Mouse (Mus musculus) limb, embryonic 12.5 days (tissue): ENCODE results near the gene Pcdh11x. TPM values are rescaled to one million over a fixed set of nuclear protein-coding genes. Genes with fewer than 3 reads are reported as not detected.
"Not testable (repeated sequence)": the region's sequence is repeated elsewhere in the genome, so short reads cannot be mapped to it uniquely, and the experiment has no call there.

Experiments used
- ATAC-seq: fragments of 200-750 bp; cut with Nextera tagmentation; 2 replicates; pipeline ENCODE4 v1.8.0; 2017; ENCODE audit warnings: low read depth, moderate TSS enrichment; ENCODE audit not compliant: insufficient number of reproducible peaks, insufficient read depth, low FRiP score, low TSS enrichment
- H3K27ac ChIP-seq: fragments of 300-500 bp; sonication (generic); 2 replicates; pipeline ENCODE4 v1.5.1; 2016; ENCODE audit warnings: mild to moderate bottlenecking, moderate library complexity
- H3K27me3 ChIP-seq: fragments of 300-500 bp; sonication (generic); 2 replicates; pipeline ENCODE4 v1.6.1; 2016; ENCODE audit warnings: mild to moderate bottlenecking, moderate library complexity
- H3K36me3 ChIP-seq: fragments of 300-500 bp; sonication (generic); 2 replicates; pipeline ENCODE4 v1.6.1; 2016; ENCODE audit warnings: mild to moderate bottlenecking, moderate library complexity
- H3K4me1 ChIP-seq: fragments of 300-500 bp; sonication (generic); replicated peaks from 2 replicates; pipeline ENCODE4 v1.6.1; 2016
- H3K4me2 ChIP-seq: fragments of 300-500 bp; sonication (generic); 2 replicates; pipeline ENCODE4 v1.6.1; 2016; ENCODE audit warnings: mild to moderate bottlenecking, moderate library complexity
- H3K4me3 ChIP-seq: fragments of 300-500 bp; sonication (generic); replicated peaks from 2 replicates; pipeline ENCODE4 v1.5.1; 2016; ENCODE audit warnings: mild to moderate bottlenecking
- H3K9ac ChIP-seq: fragments of 300-500 bp; sonication (generic); replicated peaks from 2 replicates; pipeline ENCODE4 v1.6.1; 2016; ENCODE audit warnings: mild to moderate bottlenecking, moderate library complexity
- H3K9me3 ChIP-seq: fragments of 300-500 bp; sonication (generic); 2 replicates; pipeline ENCODE4 v1.6.1; 2016; ENCODE audit warnings: mild to moderate bottlenecking, moderate library complexity
- WGBS: fragments of 180-500 bp; shearing (Covaris S2); methylation state at CpG from one replicate; pipeline ENCODE4 v1.1.7; 2016; 5-methylcytosine and 5-hydroxymethylcytosine counted together
- polyA plus RNA-seq: library from polyadenylated mRNA; unstranded; fragments of >200 nt; fragmentation: Nextera tagmentation; extraction: Ambion mirVana; gene quantifications from 2 replicates; pipeline ENCODE4 v1.2.1, GENCODE M21; 2016

Pcdh11x gene
- polyA plus RNA-seq, 1 experiment from 2014 or later: 4.6 TPM

DNA sequence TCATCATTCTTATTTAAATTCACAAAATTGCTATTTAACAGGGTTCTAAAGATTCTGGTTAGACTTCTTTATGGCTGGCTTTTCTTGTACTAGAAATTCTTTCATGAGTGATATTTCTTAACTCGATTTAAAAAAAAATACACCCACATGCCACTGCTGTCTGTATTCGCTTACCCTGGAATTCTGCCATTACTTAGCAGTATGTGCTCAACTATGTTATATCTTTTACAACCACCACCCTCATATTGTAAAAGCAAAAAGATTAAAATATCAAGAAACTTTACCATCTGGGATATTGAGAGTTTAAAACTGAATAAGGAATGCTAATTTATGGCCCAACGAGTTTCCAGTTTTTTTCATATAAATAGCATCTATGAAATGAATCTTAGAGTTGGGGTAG lies 234.9 kb downstream of the Pcdh11x start:
- Histone ChIP-seq H3K9me3 (no peaks in the 10 kb centered on the region), H3K27me3 (no peaks in the 10 kb centered on the region), H3K4me3 (no peak overlapping the region), H3K4me1 (no peaks in the 10 kb centered on the region), H3K36me3 (no peaks in the 10 kb centered on the region), H3K4me2 (no peak overlapping the region), H3K9ac (no peak overlapping the region), H3K27ac (no peak overlapping the region)
- ATAC-seq: no peak
- 87% methylated on average over 3 of the region's 3 CpGs for WGBS

DNA sequence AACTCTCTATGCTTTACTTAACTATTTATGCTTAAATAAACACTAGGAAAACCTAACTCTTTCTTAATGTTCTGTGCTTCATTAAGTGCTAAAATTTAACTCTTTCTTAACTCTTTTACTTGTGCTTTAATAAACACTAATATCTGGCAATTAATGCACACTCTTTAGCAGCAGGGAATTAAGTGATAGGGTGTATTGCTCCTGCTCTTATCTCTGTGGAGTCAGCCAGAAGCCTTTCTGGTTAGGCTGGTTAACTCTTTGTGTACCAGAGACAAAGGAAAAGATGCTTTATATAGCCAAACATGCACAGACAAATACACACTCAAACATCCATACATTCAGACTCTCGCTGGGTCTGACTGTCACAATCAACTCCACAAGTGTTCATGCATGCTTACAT lies 309.2 kb downstream of the Pcdh11x start:
- no peaks in the 10 kb centered on the region for H3K9me3 ChIP-seq
- H3K27me3 ChIP-seq: no peaks in the 10 kb centered on the region
- H3K4me1 ChIP-seq: no peaks in the 10 kb centered on the region
- no peak overlapping the region for H3K27ac ChIP-seq
- ATAC-seq: no peak
- no peak overlapping the region for H3K9ac ChIP-seq
- H3K36me3 ChIP-seq: no peaks in the 10 kb centered on the region
- no peak overlapping the region for H3K4me3 ChIP-seq
- H3K4me2 ChIP-seq: no peak overlapping the region
- WGBS: 81% methylated on average over 1 of the region's 1 CpGs

DNA sequence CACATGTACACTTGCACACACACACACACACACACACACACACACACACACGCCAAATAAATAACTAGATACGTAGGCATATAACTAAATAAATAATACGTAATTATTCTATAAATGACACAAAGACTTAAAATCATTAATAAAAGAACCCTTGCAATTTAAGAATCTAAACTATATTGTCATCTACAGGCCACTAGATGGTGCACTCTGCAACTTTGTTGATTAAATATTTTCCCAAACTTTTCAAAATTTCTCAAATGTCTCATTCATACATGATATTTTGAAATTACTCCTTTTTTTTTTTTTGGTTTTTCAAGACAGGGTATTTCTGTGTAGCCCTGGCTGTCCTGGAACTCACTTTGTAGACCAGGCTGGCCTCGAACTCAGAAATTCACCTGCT lies 328.4 kb downstream of the Pcdh11x start:
- Histone ChIP-seq H3K4me3 (no peak overlapping the region), H3K9ac (no peak overlapping the region), H3K27ac (no peak overlapping the region), H3K4me2 (no peak overlapping the region), H3K4me1 (no peaks in the 10 kb centered on the region), H3K36me3 (no peaks in the 10 kb centered on the region), H3K9me3 (no peaks in the 10 kb centered on the region), H3K27me3 (no peaks in the 10 kb centered on the region)
- WGBS: 54% methylated on average over 4 of the region's 4 CpGs
- ATAC-seq: no peak

DNA sequence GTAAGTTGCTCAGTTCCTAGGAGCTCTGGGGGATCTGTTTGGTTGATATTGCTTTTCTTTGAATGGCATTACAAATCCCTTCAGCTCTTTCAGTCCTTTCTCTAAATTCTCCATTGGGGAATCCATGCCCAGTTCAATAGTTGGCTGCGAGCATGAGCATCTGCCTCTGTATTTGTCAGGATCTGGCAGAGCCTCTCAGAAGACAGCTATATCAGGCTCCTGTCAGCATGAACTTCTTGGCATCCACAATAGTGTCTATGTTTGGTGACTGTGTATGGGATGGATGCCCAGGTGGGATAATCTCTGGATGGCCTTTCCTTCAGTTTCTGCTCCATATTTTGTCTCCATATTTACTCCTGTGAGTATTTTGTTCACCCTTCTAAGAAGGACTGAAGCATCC lies 380.2 kb downstream of the Pcdh11x start:
- not testable (repeated sequence) for H3K9me3 ChIP-seq, H3K4me2 ChIP-seq, H3K9ac ChIP-seq, H3K27me3 ChIP-seq, H3K4me1 ChIP-seq, ATAC-seq, H3K4me3 ChIP-seq, H3K27ac ChIP-seq, H3K36me3 ChIP-seq
- WGBS: 100% methylated on average over 1 of the region's 1 CpGs

- H3K9me3 ChIP-seq: no peaks in the 10 kb centered on the region
- no peaks in the 10 kb centered on the region for H3K27me3 ChIP-seq
- H3K4me2 ChIP-seq: no peak overlapping the region
- H3K4me1 ChIP-seq: no peaks in the 10 kb centered on the region
- no peak overlapping the region for H3K4me3 ChIP-seq
- H3K27ac ChIP-seq: no peak overlapping the region
- H3K36me3 ChIP-seq: no peaks in the 10 kb centered on the region
- H3K9ac ChIP-seq: no peak overlapping the region
- no peak for ATAC-seq
These were observed 444.1 kb downstream of the Pcdh11x start for GRCm38 (mm10) chrX:120734144-120734543.

DNA sequence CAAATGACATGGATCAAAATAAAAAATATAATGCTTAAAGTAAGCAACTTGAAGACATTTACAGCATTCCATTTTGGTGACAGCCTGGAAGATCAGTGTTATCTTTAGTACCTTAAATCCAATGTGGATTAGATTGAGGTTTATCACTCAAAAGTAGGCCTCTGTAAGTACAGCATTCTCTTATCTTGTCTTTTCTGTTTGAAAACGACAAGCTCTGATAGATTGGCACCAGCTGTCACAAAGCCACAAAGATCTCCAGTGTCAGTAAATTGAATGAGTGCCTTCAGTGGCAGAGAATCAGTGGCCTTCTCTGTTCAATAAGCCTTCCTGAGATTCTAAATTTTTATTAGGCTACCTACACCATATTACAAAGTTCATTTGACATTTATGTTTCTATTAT lies 445.7 kb downstream of the Pcdh11x start:
- WGBS: 38% methylated on average over 1 of the region's 1 CpGs
- no peaks in the 10 kb centered on the region for H3K9me3 ChIP-seq
- no peaks in the 10 kb centered on the region for H3K36me3 ChIP-seq
- H3K27ac ChIP-seq: no peak overlapping the region
- no peaks in the 10 kb centered on the region for H3K27me3 ChIP-seq
- no peak overlapping the region for H3K9ac ChIP-seq
- H3K4me1 ChIP-seq: no peaks in the 10 kb centered on the region
- H3K4me3 ChIP-seq: no peak overlapping the region
- no peak overlapping the region for H3K4me2 ChIP-seq
- ATAC-seq: no peak

DNA sequence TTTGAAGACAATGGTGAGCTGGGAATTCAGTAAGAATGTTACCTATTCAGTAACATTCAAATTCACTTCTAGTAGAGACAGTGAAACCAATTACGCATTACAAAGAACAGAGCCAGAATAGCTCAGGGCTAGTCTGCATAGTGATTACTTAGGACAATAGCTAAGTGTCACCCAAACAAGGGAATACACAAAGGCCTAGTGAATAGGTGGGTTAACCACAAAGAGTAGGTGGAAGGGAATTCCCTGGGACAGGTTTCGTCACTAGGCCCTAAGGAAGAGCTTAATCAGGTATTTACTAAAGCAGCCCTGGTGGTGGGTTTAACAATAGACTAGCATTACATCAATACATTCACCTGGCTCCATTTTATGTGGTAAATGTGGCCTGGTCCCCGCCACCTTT lies 654.5 kb downstream of the Pcdh11x start:
- no peak overlapping the region for H3K4me3 ChIP-seq
- H3K27me3 ChIP-seq: no peaks in the 10 kb centered on the region
- WGBS: 93% methylated on average over 3 of the region's 3 CpGs
- H3K4me2 ChIP-seq: no peak overlapping the region
- H3K9me3 ChIP-seq: no peaks in the 10 kb centered on the region
- H3K9ac ChIP-seq: no peak overlapping the region
- no peaks in the 10 kb centered on the region for H3K36me3 ChIP-seq
- no peaks in the 10 kb centered on the region for H3K4me1 ChIP-seq
- ATAC-seq: no peak
- no peak overlapping the region for H3K27ac ChIP-seq

Other genes with a start within 250 kb of the Pcdh11x start
- not detected in 2 replicates for gene H2afb3, start 22.8 kb downstream of the Pcdh11x start, polyA plus RNA-seq